Mouse (Mus musculus) ES-Bruce4 (cell line): ENCODE results near the gene Pbsn.

ENCODE experiments used
- CTCF ChIP-seq: IDR thresholded peaks from one replicate; pipeline ENCODE4 v1.8.1; 2011; ENCODE audit warnings: low read depth, low read length
- EP300 ChIP-seq: IDR thresholded peaks from 2 replicates; pipeline ENCODE4 v1.6.1; 2011; ENCODE audit warnings: low read depth, low read length; ENCODE audit not compliant: insufficient read depth

- TF ChIP-seq CTCF = peak; percentile 31
- TF ChIP-seq EP300 = no peak
Observed at GRCm38 (mm10) chrX:77810608-77811206, 42.7 kb downstream of the Pbsn start.
